Comparison of ENCODE assay signal across 8 mouse cellular contexts in genomic region chr1:163910343-163910742, GRCm38 (mm10). TPM values are rescaled to one million over a fixed set of nuclear protein-coding genes. Genes with fewer than 3 reads are reported as not detected.
DNase-seq lines count a peak whose midpoint lies in the region; ATAC-seq and TF ChIP-seq lines count a peak whose summit lies in the region.

No protein-coding gene starts in this region.

- H3K9me3 ChIP-seq in E14TG2a.4 (ENCODE audit: low read length) = no peaks in the 10 kb centered on the region
- H3K9me3 ChIP-seq in hindbrain, embryonic 12.5 days (replicated peaks) = no peaks in the 10 kb centered on the region

- ATAC-seq in hindbrain, embryonic 12.5 days (ENCODE audit: low FRiP score) = 0 out of 2 replicates have a peak, but pooled peaks have one; percentile 38
- peak; percentile 89 for ATAC-seq in megakaryocyte, adult 5-6 weeks (ENCODE audit: poor library complexity, severe bottlenecking)

- H3K27me3 ChIP-seq in E14TG2a.4 (ENCODE audit: insufficient read depth, low read length) = no peaks in the 10 kb centered on the region
- H3K27me3 ChIP-seq in hindbrain, embryonic 12.5 days = no peaks in the 10 kb centered on the region

- no peak overlapping the region for H3K27ac ChIP-seq in hindbrain, embryonic 12.5 days

- 6% methylated on average over 2 of the region's 2 CpGs for WGBS in hindbrain, embryonic 12.5 days

- H3K4me1 ChIP-seq in E14TG2a.4 (replicated peaks; ENCODE audit: low read depth, low read length) = no peaks in the 10 kb centered on the region
- no peaks in the 10 kb centered on the region for H3K4me1 ChIP-seq in hindbrain, embryonic 12.5 days

- no peak overlapping the region for H3K9ac ChIP-seq in hindbrain, embryonic 12.5 days

- no peaks in the 10 kb centered on the region for H3K36me3 ChIP-seq in E14TG2a.4 (ENCODE audit: insufficient read depth, low read length)
- no peaks in the 10 kb centered on the region for H3K36me3 ChIP-seq in hindbrain, embryonic 12.5 days

- DNase-seq in kidney, adult 9 months = peak; percentile 69
- DNase-seq in kidney, adult 8-10 months = no peak
- DNase-seq in brain, adult 2 months (ENCODE audit: low read depth, low spot score) = peak; percentile 83
- DNase-seq in thymus, postnatal 25 days = peak; percentile 14
- DNase-seq in layer of hippocampus, adult 9-10 months (ENCODE audit: low spot score) = no peak

- H3K4me2 ChIP-seq in hindbrain, embryonic 12.5 days (replicated peaks) = no peak overlapping the region

- no peak overlapping the region for H3K4me3 ChIP-seq in E14TG2a.4 (replicated peaks; ENCODE audit: low read length)
- H3K4me3 ChIP-seq in hindbrain, embryonic 12.5 days = no peak overlapping the region

- TF ChIP-seq CTCF in E14TG2a.4 (conservative IDR thresholded peaks at IDR 0.05; ENCODE audit: low read length) = peak; percentile 82

RNA-seq across cellular contexts. Expression of gene Scyl3, which starts 18.6 kb away (rescaled TPM):
- polyA plus RNA-seq in hindbrain, embryonic 12.5 days (2016; fragmentation: Nextera tagmentation; extraction: Ambion mirVana) = 24.0 and 25.3 TPM in 2 replicates
- 29.5 and 40.9 TPM in 2 replicates for total RNA-seq in megakaryocyte, adult 5-6 weeks (2015)
- 18.9 and 19.2 TPM in 2 replicates for total RNA-seq in megakaryocyte, adult 5-6 weeks (2017)

Comparison
In these comparisons a context has a peak if more than half of its experiments do, and no peak if none do; other contexts are left out.
1. DNase-seq: peak in kidney, adult 9 months (single experiment), brain, adult 2 months (single experiment) and thymus, postnatal 25 days (single experiment); none in kidney, adult 8-10 months (0 of 2) and layer of hippocampus, adult 9-10 months (single experiment).